Mouse (Mus musculus) olfactory bulb, adult 2 months (tissue): ENCODE data around the gene Bahd1.

Experiments used
- CTCF ChIP-seq: fragments of 200-500 bp; IDR thresholded peaks from 2 replicates; pipeline ENCODE4 v1.5.1; 2012; ENCODE audit warnings: low read depth, mild to moderate bottlenecking, low read length, moderate library complexity; ENCODE audit not compliant: insufficient read depth
- POLR2A ChIP-seq: fragments of 200-500 bp; IDR thresholded peaks from 2 replicates; pipeline ENCODE4 v1.6.1; 2012; ENCODE audit warnings: mild to moderate bottlenecking, low read depth, low read length, moderate library complexity; ENCODE audit not compliant: insufficient read depth

DNA sequence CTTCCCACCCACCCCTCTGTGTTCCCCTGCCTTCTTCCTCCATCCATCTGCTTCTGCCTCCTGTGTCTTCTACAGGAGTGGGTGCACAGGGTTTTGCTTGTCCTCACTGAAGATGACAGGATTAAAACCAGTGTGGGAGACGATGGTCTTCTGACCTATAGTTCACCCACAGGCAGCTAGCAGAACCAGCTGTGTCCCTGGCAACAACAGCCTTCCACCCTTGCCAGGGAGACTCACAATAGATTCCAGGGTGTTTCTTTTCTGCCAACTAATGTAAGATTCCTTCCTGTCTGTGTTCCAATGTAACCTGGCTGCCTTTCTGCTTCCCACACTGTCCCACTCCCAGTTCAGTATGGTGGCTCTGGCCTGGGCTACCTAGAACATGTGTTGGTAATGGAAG lies 29.1 kb upstream of the Bahd1 start:
- TF ChIP-seq CTCF (no peak), POLR2A (no peak)
